Mouse (Mus musculus): ENCODE measurements around the gene Gm8693.
"Not testable (repeated sequence)": the region's sequence is repeated elsewhere in the genome, so short reads cannot be mapped to it uniquely, and the experiment has no call there.

Gene Gm8693

GRCm38 (mm10) chr7:22692217-22692616 lies at the start of gene Gm8693:
TSS of gene Gm8693 (minus strand) at chr7:22692317.
- not testable (repeated sequence) for DNase-seq

GRCm38 (mm10) chr7:22719610-22720009 lies 27.5 kb upstream of the Gm8693 start, which contains the start of gene Gm4567:
TSS of gene Gm4567 (minus strand) at chr7:22719710.
- DNase-seq = not testable (repeated sequence)

- DNase-seq = not testable (repeated sequence)
Measured at GRCm38 (mm10) chr7:22657718-22658117, 34.4 kb downstream of the Gm8693 start, which contains the start of gene Vmn1r155. TSS of gene Vmn1r155 (plus strand) at chr7:22658018.
